Mouse (Mus musculus): ENCODE data around the gene Foxi1.

DNA sequence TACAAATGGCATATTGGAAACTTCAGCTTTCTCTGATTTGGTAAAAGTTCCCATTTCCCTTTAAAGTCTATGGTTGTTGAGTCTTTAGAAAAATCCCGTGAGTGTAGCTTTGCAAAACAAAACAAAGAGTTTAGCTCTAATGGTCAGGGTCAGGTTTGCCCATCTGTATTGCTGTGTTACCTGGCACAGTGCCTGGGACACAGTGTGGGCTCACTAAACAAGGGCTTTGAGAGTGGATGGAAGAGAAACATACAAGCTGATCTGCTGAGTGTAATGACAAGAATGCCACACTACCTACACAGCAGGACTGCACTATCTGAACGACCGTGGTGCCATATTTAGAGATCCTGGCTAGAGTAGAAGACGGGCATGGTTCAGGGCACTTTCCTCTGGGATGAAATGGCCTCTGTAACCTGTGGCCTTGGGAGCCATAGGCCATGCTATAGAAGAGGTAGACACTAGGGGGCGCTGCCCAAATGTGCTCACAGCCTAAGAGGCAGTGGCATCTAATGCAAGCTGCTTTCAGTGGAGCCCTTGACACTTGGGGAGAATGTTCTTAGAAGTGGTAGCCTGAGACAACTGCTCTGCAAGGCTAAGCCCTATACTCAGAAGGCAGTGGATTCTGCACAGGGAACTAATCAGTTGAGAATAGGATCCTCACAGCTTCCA, 28.3 kb upstream of the Foxi1 start:
- peak; percentile 63; the same call in 1 of the 2 replicates for TF ChIP-seq CTCF (IDR thresholded peaks at IDR 0.05; ENCODE audit: borderline replicate concordance, control insufficient read depth, extremely low read depth, insufficient read depth, low read length, poor library complexity)
- TF ChIP-seq POLR2A (IDR thresholded peaks at IDR 0.05; ENCODE audit: control insufficient read depth, extremely low read depth, insufficient read depth, low read length, poor library complexity) = no peak
